Mouse (Mus musculus) left cerebral cortex, adult 2 months (tissue): ENCODE results near the gene Pcdh9. TPM values are rescaled to one million over a fixed set of nuclear protein-coding genes. Genes with fewer than 3 reads are reported as not detected.

Source experiments
- DNase-seq, 2 experiments: peaks; one replicate each; pipeline ENCODE4 v3.0.0; 2021 to 2022; ENCODE audit warnings: low spot score in 2 of 2, mixed read lengths in 1 of 2; ENCODE audit errors: extremely low spot score in 1 of 2
- H3K27ac ChIP-seq: fragments of 200-600 bp; 2 replicates; pipeline ENCODE4 v1.8.1; 2022
- H3K4me3 ChIP-seq: fragments of 200-600 bp; 2 replicates; pipeline ENCODE4 v1.8.1; 2022
- CTCF ChIP-seq: fragments of 200-600 bp; IDR thresholded peaks from 2 replicates; pipeline ENCODE4 v1.8.1; 2022; ENCODE audit warnings: antibody characterized with exemption, mild to moderate bottlenecking, moderate library complexity
- intact Hi-C: fragments of 180-260 bp; cut with DNase I; formaldehyde crosslinking; loops from one replicate; pipeline ENCODE4 v1.15.1; 2025
- total RNA-seq, 2 experiments: library from RNA; stranded (reverse); gene quantifications; 2 replicates each; pipeline ENCODE4 v1.2.3; 2021

Pcdh9 gene
- total RNA-seq, 2 experiments from 2014 or later, result 187 to 191 TPM

DNA sequence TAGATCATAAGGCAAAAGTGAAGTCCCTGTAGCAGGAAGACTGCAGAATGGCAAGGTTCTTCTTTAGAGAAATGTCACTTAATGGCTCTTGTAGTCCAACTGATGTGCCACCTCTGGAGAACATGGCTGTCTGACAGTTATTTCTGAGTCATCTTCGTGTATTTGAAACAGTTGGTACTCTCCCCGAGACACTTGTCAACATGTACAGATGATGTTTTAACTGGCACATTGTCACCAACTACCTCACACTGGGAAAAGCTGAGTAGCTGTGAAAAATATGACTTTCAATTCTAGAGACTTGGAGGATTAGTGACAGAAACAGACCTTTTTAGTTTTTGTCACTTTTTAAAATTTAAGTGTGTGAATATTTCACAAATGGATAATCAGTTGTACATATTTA is 804.8 kb downstream of the Pcdh9 start:
- intact Hi-C loops, result no loop called here

DNA sequence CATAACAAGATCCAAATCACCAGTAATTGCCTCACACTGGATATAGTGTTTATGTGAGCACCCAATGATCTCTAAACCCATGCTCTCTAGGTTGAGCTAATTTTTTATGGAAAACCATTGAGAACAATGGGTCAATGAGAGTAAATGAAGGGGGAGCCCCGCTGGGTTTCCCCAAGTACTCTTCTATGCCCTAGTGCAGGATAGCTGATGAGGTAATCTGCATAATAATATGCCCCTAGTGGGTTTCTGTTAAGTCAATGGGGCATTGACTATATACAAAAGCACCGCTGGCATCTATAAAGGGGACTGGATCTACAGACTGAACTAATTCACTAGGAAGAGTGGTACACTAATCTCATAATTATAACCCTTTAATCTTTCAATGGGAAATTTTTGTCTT is 807.3 kb downstream of the Pcdh9 start:
- H3K4me3 ChIP-seq, result no peak overlapping the region
- no peak for DNase-seq
- no peak for TF ChIP-seq CTCF
- H3K27ac ChIP-seq, result no peak overlapping the region
- intact Hi-C loops, result no loop called here

More for the DNA sequence above, 804.8 kb downstream of the Pcdh9 start:
- no peak for TF ChIP-seq CTCF
- no peak for DNase-seq
- H3K4me3 ChIP-seq, result no peak overlapping the region
- H3K27ac ChIP-seq, result no peak overlapping the region

DNA sequence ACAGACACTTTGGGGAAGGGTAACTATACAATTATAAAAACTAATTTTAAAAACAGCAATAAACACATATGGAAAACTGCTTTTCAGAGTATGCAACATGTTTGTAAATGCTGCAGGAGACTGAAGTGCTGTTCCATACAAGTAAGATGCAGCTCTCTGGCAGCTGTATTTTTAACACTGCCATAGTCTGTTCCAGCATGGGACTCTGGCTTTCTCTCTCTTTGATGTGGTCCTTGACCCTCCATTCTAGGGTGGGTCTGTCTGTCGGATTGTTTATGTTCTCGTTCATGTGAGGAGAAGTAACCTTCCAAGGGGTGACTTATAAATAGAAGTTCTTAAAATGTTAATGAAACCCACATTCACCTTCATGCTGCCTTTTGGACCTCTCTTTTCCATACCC is 809.6 kb downstream of the Pcdh9 start:
- intact Hi-C loops, result no loop called here
- no peak for DNase-seq
- no peak for TF ChIP-seq CTCF
- Histone ChIP-seq H3K4me3 (no peak overlapping the region), H3K27ac (no peak overlapping the region)

DNA sequence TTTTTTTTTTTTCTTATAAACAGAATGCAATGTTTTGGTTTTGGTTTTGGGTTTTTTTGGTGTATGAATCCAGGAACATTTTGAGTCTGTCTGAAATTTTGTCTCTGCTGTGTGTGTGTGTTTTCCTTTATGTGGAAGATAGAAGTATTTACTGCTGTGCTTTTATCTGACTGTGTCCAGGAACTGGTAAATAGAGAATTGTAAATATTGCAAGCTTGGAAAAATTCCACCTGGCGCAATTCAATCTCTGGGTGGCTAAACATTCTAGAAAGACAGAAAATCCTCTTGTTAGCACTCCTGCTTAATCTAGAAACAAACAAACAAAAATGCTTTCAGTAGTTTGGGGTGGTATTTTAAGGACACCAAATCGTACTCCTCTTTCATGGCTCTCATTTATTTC is 814.7 kb downstream of the Pcdh9 start:
- no peak for DNase-seq
- intact Hi-C loops, result no loop called here
- TF ChIP-seq CTCF, result no peak
- Histone ChIP-seq H3K4me3 (no peak overlapping the region), H3K27ac (no peak overlapping the region)

DNA sequence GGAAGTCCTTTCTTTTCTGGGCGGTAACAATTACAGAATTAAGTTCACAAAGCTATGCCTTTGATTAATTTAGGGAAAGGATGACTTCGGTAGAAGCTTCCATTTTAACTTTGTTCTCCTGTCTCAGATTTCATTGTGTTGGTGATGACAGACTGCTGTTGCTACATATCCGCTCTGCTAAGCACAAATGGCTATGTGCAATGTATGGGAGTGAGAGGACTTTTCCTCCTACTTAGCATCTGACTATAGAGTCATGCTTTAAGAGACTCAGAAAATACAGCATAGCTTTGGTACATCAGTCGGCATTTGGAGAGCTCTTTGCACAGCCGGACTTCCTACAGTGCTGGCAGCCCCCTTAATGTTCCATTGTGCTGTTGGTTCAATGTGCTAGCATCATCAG is 818.1 kb downstream of the Pcdh9 start:
- Histone ChIP-seq H3K27ac (peak overlapping the region; percentile 61), H3K4me3 (no peak overlapping the region)
- DNase-seq, result no peak
- intact Hi-C loops, result no loop called here
- no peak for TF ChIP-seq CTCF

DNA sequence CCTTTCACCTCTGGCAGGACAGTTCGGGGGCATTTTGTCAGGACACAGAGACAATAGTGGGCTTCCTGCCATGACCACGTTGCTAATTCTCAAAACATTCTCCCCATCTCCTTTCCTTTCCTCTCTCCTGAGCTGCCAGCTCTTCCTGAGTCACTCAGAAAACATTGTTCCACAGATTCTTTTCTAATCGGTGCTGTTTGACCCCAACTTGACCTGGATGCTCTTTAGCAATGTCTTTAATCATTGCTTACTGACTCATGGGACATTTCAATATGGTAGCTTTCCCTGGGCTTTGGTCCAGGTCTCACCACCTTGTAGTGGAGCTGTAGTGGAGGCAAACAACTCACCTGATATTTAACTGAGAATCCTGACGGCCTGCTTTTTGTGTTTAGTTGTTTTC is 820.3 kb downstream of the Pcdh9 start:
- DNase-seq, result no peak
- Histone ChIP-seq H3K27ac (no peak overlapping the region), H3K4me3 (no peak overlapping the region)
- intact Hi-C loops, result no loop called here
- no peak for TF ChIP-seq CTCF

DNA sequence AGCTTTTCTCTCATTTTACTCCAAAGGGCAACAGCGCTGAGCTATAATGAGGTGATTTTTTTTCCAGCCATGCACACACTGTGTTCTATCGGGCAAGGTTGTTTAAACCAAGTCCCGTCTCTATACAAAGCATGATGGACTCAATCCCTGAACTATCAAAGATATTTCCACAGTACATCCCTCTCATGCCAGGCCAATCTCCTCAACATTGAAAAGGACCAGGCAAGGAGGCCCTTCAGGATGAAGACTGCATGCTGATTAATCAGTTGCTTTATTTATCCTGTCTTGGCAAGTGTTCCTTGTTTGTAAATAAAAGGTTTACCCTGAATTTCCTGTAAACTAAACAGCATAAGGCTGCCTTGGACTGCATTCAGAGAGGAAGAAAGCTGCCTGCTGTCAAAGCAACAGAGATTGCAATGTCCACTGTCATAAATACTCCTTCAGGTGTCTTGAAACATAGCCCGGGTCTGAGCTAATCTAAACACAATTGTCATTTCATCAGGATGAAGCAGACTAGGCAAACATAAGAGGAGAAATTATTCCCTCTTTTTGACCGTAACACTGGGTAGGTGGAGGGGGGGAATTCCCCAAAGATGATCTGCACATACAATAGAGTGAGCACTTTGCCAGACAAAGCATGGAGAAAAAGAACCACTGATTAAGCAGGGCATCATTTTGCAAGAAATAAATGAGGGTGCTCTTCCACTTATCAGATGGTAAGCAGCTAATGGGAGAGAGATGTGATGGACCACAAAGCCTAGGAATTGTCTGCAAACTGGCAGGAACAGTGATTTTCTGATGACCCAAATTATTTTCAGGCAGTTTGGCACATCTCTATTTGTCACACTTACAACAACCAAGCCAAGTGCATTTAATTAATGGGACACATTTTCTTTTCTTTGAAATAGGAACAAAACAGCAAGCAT is 822.8 kb downstream of the Pcdh9 start:
- Histone ChIP-seq H3K27ac (no peak overlapping the region), H3K4me3 (no peak overlapping the region)
- intact Hi-C loops, result no loop called here
- no peak for DNase-seq
- no peak for TF ChIP-seq CTCF

DNA sequence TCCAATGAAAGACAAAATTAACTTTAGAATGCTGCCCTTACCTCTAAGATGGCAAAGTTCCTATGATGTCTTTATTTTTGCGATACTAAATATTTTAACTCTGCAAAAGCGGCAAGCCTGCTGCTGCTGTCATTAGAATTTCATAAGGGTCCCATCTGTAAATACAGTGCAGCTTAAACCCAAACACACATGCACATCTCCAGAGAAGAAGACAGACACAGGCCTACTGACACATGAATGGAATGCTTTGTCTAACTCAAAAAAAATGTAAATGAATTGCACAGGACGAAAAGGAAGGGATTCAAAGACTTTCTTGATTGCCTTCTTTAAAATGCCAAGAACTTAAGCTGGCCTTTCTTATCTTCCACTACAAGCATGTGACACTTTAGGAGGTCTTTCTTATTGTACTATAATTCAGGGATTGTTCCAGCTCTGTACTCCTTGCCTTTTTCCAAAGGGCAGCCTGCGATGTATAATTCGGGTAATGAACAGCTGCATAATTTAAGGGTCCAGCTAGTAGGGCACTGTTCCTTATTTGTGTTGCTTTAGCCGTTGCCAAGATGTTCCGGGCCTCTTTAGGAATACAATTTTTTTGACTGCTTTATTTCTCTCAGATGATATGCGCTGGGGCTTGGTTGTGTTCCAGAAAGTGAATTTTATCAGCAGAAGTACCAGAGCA is 823.6 kb downstream of the Pcdh9 start:
- no peak for DNase-seq
- no peak for TF ChIP-seq CTCF
- no peak overlapping the region for H3K27ac ChIP-seq
- intact Hi-C loops, result no loop called here
- no peak overlapping the region for H3K4me3 ChIP-seq

DNA sequence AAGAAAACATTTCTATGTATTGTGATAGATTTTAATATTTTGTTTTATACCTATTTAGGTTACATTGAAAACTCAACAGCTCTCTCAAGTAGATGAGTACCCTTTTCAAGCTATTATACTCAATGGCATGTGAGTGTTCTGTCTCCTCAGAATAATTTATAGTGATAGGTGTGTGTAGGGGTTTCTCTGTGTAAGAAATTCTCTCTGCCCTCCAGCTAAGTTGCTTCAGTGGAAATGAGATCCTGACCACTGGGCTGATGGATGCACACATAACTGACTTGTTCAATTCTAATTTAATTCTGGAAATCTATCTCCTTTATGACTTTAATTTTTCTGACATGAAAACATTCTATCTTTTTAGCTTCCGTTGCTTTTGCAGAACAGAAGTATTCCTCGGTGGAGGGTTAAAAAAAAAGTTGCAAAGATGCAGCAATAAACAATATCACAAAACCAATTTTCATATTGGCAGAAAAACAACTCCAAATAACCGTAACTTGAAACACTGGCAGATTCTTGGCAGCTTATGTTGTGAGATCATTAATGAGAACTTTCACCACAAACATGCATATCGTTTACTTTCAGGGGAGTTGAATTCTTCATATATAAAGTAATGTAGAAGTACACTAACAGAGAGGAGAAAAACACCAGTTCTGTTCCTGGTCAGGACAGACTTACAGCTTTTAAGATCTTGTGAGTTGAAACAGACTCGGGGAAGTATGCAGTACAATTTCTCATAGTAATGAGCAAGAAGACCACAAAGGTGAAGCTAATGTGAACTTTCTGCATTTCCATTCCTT is 828.5 kb downstream of the Pcdh9 start:
- no peak for TF ChIP-seq CTCF
- intact Hi-C loops, result no loop called here
- Histone ChIP-seq H3K4me3 (no peak overlapping the region), H3K27ac (no peak overlapping the region)
- DNase-seq, result no peak

DNA sequence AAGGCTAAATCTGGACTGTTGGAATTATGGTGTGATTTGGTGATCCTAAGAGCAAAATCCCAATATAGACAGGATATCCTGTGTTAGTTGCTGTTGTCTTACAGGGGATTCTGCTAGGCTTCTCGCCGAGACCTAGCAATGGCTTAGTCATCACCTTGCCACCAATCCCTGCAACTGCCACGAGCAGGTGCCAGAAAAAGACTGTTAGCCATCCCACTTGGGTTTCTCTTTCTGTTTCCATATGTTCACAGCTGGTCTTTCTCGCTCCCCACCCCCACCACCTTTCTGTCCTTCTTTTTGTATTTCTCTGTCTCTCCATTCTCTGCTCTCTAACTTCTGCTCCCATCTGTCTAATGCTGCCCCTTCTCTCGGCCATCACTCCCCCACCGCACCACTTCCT is 831.7 kb downstream of the Pcdh9 start:
- intact Hi-C loops, result loop anchor here (10.0 kb wide), 1 partner anchor 836 kb away; the partner anchor contains the start of gene Pcdh9
- Histone ChIP-seq H3K4me3 (no peak overlapping the region), H3K27ac (no peak overlapping the region)
- DNase-seq, result no peak
- TF ChIP-seq CTCF, result no peak

DNA sequence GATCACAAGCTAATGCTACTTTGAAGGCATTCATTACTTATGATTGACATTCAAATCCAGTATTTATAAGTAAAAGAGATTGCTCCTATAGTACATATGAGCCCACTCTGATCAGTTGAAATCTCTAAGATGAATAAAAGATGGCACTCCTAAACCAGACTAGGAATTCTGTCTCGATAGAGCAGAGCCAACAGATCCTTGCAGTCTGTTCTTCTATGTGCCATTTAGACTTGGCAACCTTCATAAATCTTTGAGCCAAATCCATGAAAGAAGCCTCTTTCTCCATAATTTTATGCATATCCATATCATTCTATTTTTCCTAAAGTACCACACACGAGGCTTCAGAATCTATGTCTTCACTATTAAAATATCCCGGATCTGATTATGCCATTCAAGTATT is 834.5 kb downstream of the Pcdh9 start:
- H3K27ac ChIP-seq, result no peak overlapping the region
- no peak overlapping the region for H3K4me3 ChIP-seq
- no peak for TF ChIP-seq CTCF
- intact Hi-C loops, result loop anchor here (10.0 kb wide), 1 partner anchor 839 kb away; the partner anchor contains the start of gene Pcdh9
- no peak for DNase-seq

DNA sequence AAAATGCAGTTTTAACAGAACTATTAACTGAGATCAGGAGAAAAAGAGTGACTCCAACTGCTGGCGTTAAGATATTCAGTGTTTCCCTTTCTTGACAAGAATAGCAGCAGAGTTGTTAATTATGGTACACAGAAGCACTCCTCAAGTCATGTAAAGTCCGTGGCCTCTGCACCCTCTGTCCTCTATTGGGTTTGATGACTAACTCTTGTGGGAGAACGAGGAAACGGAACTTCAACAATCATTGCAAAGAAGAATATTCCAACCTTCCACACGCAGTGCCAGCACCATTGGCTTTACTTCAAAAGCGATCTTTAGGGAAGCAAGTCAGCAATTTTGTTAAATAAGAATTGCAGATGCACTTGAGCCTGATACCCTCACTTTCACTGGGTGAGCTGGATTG is 849.9 kb downstream of the Pcdh9 start:
- DNase-seq, result no peak
- intact Hi-C loops, result no loop called here
- H3K4me3 ChIP-seq, result no peak overlapping the region
- no peak overlapping the region for H3K27ac ChIP-seq
- TF ChIP-seq CTCF, result no peak
